Mouse (Mus musculus): ENCODE results near the gene Tmem50a.
"Not testable (repeated sequence)": the region's sequence is repeated elsewhere in the genome, so short reads cannot be mapped to it uniquely, and the experiment has no call there.

Tmem50a gene

DNA sequence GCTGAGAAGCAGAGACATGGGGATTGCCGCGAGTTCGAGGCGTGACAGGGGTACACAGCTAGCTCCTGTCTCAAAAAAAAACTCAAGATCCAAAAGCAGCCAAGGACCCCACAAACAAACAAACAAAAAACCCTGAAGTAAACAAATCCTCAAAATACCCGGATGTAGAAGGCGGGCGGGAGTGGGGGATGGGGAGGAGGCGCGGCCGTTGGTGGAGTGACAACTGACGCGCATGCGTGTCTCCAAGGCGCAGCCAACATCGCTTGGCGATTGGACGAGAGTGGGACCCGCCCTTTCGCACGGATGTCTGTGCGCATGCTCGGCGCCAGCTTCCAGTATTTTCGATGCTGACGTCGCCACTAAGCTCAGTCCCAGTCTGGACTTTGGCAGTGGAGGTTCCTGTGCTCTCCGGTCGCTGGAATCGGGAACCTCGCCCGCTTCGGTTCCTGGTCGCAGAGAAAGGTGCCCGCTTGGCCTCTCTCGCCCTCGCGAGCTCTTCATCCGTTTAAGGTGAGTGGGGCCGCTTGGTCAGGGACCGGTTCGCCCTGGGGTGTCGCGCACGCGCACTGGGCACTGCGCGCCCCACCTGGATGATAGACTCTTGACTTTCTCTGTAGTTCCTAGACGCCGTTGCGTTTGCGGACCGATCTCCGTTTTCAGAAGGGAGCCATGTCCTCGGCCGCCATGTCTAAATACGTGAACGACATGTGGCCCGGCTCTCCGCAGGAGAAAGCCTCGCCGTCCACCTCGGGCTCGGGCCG, 8.6 kb upstream of the Tmem50a start, which contains the start of gene Rsrp1:
TSS of gene Rsrp1 (plus strand) at position 335 of the 761 bp plus-strand sequence.
- DNase-seq (ENCODE audit: low spot score in 2 of 2): peak; percentile 94 to 96

DNA sequence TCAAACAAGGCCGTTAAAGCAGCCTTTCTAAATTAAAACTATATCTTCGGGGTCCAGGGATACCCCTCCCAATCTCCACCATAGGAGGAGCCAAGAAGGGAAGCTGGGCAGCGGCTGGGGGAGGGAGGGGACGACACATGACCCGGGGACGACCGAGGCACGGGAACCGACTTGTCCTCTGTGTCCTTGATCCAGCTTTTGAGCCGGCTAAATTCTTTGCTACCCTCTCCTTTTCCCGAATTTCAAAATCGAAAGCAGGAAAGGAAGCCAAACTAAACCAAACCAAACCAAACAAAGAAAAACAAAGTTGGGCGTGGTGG, 8.1 kb upstream of the Tmem50a start:
- peak; percentile 39 to 50 for DNase-seq (ENCODE audit: low spot score in 2 of 2)

DNA sequence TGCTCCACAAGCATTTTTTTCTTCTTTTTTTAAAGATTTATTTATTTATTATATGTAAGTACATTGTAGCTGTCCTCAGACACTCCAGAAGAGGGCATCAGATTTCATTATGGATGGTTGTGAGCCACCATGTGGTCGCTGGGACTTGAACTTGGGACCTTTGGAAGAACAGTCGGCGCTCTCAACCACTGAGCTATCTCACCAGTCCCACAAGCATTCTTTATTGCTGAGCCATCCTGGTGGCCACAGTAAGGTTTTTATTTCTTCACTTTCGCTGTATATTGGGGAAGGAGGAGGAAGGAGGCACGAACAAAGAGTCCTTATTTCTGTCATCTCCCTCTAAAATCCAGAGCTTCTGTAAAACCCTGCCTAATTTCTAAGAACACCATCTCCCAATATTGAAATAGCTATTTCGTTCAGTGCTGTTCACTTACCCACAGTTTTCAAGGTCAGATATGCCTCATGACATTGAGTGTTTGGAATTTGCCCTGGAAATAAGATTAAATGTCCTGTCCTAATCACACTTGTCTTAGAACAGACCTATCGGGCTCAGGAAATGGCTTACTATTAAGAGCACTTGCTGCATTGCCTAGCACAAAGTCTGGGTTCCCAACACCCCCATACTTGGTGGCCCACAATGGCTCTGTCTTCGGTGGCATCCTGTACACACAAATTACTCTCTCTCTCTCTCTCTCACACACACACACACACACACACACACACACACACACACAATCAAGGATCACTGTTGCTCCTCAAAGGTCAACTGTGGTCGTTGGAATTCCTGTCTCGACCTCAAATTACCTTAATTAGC, 7.5 kb upstream of the Tmem50a start:
- no peak for DNase-seq (ENCODE audit: low spot score in 2 of 2)

DNA sequence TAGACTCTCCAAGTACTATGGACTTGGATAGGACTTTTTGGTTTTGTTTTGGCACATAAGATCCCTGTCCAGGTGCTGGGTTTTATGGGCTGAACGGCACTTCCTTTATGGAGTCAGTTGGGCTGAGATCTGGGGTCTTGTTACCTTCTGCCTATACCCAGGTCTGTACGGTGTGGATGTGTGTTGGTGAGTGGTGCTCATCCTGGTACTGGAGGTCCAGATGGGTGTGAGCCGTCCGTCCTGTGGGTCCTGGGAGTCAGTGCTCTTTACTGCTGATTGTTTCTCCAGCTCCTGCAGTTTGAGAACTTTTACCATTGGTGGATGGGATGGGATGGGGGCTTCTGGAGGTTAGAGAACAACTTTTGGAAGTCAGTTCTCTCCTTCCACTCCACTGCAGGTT, 6.9 kb upstream of the Tmem50a start:
- no peak for DNase-seq (ENCODE audit: low spot score in 2 of 2)

DNA sequence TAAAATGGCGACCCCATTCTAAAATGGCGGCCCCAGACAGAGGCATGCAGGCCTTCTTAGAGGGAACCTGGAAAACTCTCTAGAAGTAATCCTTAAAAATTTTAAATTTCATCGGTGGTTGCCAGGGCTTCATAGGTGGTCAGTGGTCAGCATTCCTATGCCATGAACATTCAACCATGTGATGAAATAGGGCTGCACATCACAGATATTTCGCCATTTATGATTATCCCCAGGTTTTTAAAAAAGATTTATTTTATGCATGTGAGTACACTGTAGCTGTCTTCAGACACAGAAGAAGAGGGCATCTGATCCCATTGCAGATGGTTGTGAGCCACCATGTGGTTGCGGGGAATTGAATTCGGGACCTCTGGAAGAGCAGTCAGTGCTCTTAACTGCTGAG, 5.8 kb upstream of the Tmem50a start:
- no peak for DNase-seq (ENCODE audit: low spot score in 2 of 2)

DNA sequence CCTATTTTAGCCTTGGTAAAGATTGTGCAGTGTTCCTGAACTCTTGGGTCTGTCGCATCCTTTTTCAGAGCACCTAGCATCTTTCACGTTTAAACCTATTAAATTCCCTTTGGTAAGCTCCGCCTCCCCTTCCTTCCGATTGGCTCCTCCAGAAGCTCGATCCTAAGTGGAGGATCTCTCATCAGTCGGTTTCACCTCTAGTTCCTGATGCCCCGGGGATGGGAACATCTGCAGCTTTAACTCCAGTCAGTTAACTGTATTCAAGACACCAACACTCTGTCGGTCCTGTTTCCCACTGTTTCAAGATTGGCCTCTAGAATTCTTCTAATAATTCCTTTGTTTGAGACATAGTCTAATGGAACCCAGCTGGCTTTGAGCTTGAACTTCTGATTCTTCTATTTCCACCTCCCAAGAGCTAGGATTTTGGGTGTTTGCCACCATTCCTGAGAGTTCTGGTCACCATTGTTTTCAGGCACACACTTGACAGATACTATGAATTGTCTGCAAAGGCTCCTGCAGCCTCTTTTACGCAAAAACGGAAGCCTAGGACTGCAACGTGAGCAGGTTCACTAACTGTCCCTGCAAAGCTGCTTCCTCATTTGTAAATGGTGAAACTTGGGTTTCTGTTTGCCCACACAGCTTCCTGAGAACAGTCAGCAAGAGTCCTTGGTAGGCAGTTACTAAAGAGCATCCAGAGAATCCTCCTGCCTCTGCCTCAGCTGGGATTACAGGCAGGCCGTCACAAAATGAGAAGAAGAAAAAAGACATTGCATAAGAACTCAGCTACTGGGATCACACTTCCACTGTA, 5.1 kb upstream of the Tmem50a start:
- DNase-seq (ENCODE audit: low spot score in 2 of 2): no peak

DNA sequence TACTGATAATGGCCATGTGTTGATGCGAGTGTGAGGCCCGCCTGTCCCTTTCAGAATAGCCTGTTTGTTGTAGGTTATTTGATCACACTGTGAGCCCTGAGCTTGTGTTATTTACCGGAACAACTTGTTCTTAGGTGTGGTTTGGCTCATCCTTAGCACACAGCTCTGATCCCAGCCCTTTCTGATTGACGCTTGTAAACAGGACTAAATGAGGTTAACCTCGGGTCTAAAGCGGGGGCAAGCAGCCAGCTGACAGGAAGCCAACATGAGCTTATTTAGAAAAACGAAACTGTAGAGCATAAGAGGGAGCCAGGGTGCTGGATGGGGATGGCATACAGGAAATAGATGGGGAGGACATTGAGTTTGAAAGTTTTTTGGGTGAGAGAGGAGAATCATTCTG, 3.6 kb upstream of the Tmem50a start:
- no peak for DNase-seq (ENCODE audit: low spot score in 2 of 2)

DNA sequence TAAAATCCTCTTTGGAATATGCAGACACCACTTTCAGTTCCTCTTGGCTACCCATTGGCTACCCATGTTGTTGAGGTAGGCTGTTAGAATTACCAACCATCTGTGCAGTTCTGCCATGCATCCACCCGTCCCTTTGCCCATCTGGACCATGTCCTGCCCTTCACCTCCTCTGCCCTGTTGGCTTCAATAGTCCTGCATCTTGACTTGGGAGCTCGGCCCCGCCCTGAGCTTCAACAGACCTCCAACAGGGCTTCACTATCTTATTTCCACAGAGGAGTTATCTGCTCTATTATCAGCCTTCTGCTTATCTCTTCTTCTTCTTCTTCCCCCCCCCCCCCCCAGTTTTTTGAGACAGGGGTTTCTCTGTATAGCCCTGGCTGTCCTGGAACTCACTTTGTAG, 2.4 kb upstream of the Tmem50a start:
- DNase-seq (ENCODE audit: low spot score in 2 of 2): no peak

DNA sequence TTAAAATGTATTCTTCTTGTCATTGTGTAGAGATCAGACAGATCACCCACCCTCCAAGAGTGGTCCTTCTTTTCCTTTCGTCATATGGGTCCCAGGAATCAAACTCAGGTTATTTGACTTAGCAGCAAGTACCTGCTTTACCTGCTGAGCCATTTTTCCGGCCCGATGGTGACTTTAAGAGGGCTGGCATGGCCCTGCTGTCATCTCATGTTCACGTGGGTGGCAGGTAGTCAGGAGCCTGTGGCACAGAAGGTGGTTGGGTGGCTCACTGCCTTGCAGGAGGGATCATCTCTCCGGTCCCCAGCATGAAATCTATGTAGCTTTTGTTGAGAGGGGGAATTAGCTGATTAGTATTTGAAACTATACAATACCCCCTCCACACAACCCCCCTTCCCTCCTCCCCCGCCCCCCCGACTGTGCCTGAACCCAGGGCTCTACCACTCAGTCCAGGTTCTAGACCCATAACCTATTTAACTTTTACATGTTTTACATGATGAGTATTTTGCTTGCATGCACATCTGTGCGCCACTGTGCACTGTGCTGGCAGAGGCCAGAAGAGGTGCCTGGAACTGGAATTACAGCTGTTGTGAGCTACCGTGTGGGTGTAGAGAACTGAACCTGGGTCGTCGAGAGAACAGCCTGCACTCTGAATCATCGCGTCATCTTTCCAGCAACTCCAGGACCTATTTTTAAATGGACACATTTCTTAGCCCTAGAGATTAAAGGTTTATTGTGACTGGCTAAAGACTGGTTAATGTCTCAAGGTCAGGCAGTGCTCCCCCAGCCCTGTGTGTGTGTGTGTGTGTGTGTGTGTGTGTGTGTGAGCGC, 613 bp upstream of the Tmem50a start:
- no peak for DNase-seq (ENCODE audit: low spot score in 2 of 2)

DNA sequence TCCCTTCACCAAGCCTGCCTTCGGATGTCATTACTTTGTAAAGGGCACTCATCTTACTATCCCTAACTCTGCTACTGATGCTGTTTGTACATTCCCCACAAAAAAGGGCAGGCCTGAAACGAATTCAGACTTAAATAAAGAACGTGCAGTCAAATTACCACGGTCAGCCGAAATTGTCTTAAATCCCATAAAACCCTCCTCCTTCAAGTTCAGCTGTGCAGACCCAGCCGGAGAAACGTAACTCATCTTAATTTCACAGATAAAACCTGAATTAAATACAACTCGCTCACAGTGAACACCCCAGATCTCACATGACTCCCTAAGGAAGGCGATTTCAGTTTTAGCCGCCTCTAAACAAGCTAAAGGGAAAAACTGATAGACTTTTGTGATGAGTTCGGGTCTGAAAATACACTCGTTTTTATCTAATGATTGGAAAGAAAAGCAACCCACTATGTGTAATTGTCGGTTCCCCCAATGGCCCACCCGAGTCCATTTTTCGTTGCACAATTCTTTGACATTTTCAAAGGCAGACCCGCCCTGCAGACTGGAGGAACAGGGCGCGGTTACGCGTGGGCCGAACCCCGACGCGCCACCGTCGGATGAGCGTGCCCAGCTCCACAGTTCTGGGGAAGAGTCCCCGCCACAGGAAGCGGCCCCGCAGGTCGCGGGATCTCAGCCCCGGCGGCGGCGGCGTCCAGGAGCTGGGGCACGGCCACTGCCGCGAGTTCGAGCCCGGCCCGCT, 531 bp downstream of the Tmem50a start:
- no peak for DNase-seq (ENCODE audit: low spot score in 2 of 2)

DNA sequence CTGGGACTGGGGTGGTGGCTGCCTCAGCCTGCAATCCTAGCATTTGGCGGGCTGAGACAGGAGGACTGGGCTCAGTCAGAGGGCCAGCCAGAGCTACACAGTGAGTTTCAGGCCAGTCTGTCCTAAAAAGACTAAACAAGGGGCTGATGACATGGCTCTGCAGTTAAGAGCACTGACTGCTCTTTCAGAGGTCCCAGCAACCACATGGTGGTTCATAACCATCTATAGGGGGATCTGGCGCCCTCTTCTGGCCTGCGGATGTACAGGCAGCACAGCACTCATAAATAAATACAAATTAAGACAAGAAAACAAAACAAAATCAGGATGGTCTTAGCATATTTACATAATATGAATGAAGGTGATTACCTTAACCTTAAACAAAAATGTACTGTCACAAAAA, 1.4 kb downstream of the Tmem50a start:
- DNase-seq (ENCODE audit: low spot score in 2 of 2): peak; percentile 73 to 85

DNA sequence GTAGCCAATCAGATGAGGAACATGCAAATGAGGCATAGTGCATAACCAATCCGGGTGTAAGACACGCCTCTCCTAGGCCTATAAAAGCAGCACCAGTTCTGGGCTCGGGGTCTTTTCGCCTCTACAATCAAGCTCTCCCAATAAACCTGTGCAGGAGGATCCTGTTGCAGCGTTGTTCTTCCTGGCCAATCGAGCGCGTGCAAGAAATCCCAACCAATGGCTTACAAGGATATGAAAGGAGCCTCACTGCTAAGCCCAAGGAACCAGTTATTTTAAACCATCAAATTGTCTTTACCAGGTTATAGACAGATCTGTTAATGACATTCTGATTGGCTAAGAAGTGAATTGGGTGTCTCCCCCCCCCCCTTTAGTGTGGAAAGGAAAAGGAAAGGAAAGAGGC, 3.4 kb downstream of the Tmem50a start:
- not testable (repeated sequence) for DNase-seq (ENCODE audit: low spot score in 2 of 2)

DNA sequence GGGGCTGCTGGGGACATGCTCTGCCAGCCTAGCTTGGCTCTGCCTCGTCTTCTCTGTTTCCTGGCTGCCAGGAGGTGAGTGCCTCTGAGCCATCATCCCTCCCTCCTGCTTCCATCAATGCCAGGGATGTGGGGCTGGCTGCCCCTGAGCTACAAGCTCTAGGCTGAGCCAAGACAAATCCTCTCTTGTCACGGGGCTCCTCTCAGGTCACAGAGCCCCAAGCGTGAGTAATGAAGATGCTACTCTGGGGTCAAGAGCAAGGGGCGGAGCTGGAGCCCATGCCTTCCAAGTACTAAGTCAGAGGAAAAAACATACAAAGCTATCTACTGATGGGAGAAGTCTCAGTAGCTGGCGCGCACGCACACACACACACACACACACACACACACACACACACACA, 11.8 kb downstream of the Tmem50a start:
- DNase-seq (ENCODE audit: low spot score in 2 of 2): no peak

DNA sequence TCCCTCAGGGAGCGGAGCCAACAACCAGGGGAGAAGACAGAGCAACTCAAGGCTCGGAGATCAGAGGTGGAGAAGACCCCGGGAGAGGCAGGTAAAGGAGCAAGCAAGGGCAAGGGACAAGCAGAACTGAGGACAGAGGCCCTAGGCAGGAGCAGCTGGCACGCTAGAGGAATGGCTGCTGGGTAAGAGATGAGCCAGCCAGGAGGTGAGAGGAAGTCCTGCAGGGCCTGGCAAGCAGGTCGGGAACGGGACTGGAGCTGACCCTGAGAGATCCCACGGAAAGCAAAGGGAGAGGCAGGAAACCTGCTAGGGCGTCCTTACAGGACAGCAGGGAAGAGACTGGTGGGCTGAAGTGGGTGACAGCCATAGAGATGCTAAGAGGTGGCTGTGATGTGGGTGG, 13.7 kb downstream of the Tmem50a start:
- no peak for DNase-seq (ENCODE audit: low spot score in 2 of 2)

DNA sequence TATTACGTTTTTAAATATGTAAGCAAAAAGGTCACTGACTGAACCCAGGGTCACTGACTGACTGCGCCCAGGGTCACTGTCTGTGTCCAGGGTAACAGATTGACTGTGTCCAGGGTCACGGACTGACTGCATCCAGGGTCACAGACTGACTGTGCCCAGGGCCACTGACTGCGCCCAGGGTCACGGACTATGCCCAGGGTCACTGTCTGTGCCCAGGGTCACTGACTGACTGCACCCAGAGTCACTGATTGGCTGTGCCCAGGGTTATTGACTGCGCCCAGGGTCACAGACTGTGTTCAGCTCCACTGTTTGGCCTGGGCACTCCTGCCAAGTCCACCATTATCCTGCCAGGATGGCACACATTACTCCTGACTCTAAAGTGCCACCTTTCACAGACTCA, 17.6 kb downstream of the Tmem50a start:
- DNase-seq (ENCODE audit: low spot score in 2 of 2): no peak

DNA sequence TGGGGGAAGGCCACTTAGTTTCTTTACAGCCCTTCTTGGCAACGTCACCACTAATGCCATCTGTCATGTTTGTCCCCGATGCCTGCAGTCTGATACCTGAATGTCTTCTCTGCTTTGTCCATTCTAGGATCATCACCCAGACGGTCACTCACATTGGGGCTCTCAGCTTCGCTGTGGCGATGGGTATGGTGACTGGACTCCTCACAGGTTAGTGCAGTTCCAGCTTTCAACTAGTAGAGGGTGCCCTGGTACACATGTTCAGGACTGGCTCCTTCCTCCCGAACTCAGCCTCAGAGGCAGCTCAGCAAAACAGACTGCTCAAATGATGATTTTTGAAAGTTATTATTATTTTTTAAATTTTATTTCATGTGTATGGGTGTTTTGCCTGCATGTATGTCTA, 22.7 kb downstream of the Tmem50a start:
- DNase-seq (ENCODE audit: low spot score in 2 of 2): peak; percentile 34 to 49

DNA sequence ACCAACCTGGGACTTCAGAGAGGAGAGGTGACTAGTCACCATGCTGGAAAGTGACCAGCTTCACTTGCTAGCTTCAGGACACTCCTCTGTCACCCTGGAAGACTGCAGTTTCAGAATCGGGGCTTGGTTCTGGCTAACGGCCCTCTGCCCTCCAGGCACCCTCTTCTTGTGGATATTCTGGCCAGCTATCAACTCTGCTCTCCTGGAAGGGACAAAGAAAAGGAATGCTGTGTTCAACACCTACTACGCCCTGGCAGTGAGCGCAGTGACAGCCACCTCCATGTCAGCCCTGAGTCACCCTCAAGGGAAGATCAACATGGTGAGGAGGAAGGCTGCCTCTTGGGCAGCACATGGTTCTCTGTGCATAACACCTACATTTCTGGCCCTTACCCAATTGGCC, 30.5 kb downstream of the Tmem50a start:
- DNase-seq (ENCODE audit: low spot score in 2 of 2): no peak

DNA sequence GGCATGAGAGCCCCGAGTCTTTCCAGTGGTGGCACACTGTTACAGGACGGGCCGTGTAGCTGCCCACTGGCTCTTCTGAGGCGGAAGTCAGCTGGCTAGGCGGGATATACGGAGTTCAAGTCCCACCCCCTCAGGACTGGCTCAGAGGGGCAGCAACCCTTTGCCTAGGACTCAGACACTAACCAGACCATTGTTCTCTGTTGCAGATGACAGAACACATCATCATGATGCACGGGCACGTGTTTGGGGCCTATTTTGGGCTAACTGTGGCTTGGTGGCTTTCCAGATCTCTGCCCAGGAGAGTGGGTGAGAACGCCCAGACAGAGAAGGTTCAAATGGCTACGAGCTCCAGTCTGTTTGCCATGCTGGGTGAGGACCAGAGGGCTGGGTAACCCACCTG, 31.0 kb downstream of the Tmem50a start:
- no peak for DNase-seq (ENCODE audit: low spot score in 2 of 2)

DNA sequence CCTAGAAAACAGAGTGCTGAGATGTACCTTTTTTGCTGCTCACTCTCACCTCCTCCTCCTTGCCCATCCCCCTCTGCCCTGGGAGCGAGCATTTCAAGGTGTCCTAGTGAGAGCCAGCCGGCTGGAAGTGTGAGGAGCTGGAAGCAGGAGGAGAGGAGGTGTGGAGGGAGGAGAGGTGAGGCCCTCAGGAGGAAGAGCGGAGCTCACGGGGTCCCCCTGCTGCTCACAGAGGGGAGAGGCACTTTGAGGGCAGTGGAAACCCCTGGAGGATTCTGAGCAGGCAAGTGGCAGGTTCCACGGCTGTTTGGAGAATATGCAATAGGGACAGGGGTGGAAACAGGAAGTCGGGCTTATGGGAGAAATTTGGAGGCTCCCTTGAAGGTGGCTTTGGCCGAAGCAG, 31.6 kb downstream of the Tmem50a start:
- peak in 1 of 2 experiments; percentile 40 for DNase-seq (ENCODE audit: low spot score in 2 of 2)

DNA sequence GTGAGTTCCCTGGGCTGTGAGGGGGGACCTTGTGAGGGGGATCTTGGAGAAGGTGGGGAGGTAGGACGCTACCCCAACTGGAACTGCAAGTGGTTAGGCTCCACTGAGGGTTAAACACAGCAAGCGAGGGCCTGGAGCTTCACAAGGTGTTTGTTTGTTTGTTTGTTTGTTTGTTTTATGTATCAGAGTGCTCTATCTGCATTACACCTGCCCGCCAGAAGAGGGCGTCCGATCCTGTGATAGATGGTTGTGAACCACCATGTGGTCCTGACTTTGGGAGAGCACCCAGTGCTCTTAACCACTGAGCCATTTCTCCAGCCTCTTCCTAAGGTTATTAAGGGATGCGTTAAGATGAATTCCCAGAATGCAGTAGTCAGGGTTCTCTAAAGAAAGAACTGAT, 34.8 kb downstream of the Tmem50a start:
- DNase-seq (ENCODE audit: low spot score in 2 of 2): peak in 1 of 2 experiments; percentile 22

All from spleen, postnatal 14 days (tissue).